Mouse (Mus musculus) testis, postnatal 14 days (tissue): ENCODE results near the gene Cep57l1.

Experiments
- DNase-seq: peaks from one replicate; pipeline ENCODE4 v3.0.0; 2021; ENCODE audit warnings: low spot score

Cep57l1 gene

GRCm38 (mm10) chr10:41737245-41737644 lies 72.4 kb downstream of the Cep57l1 start:
- no peak for DNase-seq

GRCm38 (mm10) chr10:41735398-41735797 lies 74.3 kb downstream of the Cep57l1 start:
- no peak for DNase-seq

GRCm38 (mm10) chr10:41733214-41733613 lies 76.5 kb downstream of the Cep57l1 start:
- no peak for DNase-seq

- DNase-seq, result no peak
Observed at GRCm38 (mm10) chr10:41731932-41732331, 77.7 kb downstream of the Cep57l1 start.

GRCm38 (mm10) chr10:41730746-41731145 lies 78.9 kb downstream of the Cep57l1 start:
- no peak for DNase-seq

GRCm38 (mm10) chr10:41726215-41726614 lies 83.5 kb downstream of the Cep57l1 start:
- DNase-seq, result no peak

GRCm38 (mm10) chr10:41719587-41719986 lies 90.1 kb downstream of the Cep57l1 start:
- DNase-seq, result no peak

GRCm38 (mm10) chr10:41716029-41716897 lies 93.4 kb downstream of the Cep57l1 start, which contains the start of gene Ccdc162:
Gene Ccdc162, minus strand, starts transcription at chr10:41716634.
- DNase-seq, result no peak

- no peak for DNase-seq
Observed at GRCm38 (mm10) chr10:41715557-41715956, 94.1 kb downstream of the Cep57l1 start.

- DNase-seq, result no peak
Observed at GRCm38 (mm10) chr10:41711467-41711866, 98.2 kb downstream of the Cep57l1 start.

GRCm38 (mm10) chr10:41710773-41711172 lies 98.9 kb downstream of the Cep57l1 start:
- no peak for DNase-seq

- peak; percentile 32 for DNase-seq
Observed at GRCm38 (mm10) chr10:41709341-41709740, 100.3 kb downstream of the Cep57l1 start.

- DNase-seq, result no peak
Observed at GRCm38 (mm10) chr10:41699669-41700068, 110.0 kb downstream of the Cep57l1 start.

GRCm38 (mm10) chr10:41697040-41697439 lies 112.6 kb downstream of the Cep57l1 start:
- DNase-seq, result no peak

- DNase-seq, result no peak
Observed at GRCm38 (mm10) chr10:41690978-41691377, 118.7 kb downstream of the Cep57l1 start.

GRCm38 (mm10) chr10:41689941-41690887 lies 119.5 kb downstream of the Cep57l1 start:
- peak; percentile 65 for DNase-seq

- DNase-seq, result peak; percentile 31
Observed at GRCm38 (mm10) chr10:41684548-41684996, 125.1 kb downstream of the Cep57l1 start.

- DNase-seq, result peak; percentile 67
Observed at GRCm38 (mm10) chr10:41682546-41683393, 126.9 kb downstream of the Cep57l1 start.

GRCm38 (mm10) chr10:41678746-41679360 lies 130.8 kb downstream of the Cep57l1 start:
- DNase-seq, result peak; percentile 85

GRCm38 (mm10) chr10:41677396-41677795 lies 132.3 kb downstream of the Cep57l1 start:
- no peak for DNase-seq

- no peak for DNase-seq
Observed at GRCm38 (mm10) chr10:41676661-41677061, 133.0 kb downstream of the Cep57l1 start.
